Mouse (Mus musculus) cerebellum, adult 2 months (tissue): ENCODE data around the gene Sema5b.

Experiments
- CTCF ChIP-seq: fragments of 200-500 bp; IDR thresholded peaks from 2 replicates; pipeline ENCODE4 v1.5.1; 2011; ENCODE audit warnings: low read depth, mild to moderate bottlenecking, control low read depth, low read length, moderate library complexity, borderline replicate concordance; ENCODE audit not compliant: insufficient read depth
- POLR2A ChIP-seq: fragments of 200-500 bp; IDR thresholded peaks from 2 replicates; pipeline ENCODE4 v1.6.1; 2011; ENCODE audit warnings: low read length, control low read depth, borderline replicate concordance; ENCODE audit not compliant: insufficient read depth

DNA sequence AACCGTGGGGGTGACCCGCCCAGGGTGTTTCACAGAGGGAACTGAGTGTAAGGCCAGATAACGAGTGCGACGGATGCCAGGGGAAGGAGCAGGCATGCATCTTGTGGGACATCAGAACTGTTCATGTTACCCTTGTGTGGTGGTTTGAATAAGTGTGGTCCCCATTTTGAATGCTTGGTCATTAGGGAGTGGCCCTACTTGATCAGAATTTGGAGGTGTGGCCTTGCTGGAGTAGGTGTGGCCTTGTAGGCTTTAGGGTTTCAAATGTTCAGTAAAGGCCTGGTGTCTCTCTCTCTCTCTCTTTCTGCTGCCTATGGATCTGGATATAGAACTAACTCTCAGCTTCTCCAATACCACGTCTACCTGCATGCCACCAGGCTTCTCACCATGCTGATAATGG, 60.5 kb downstream of the Sema5b start:
- TF ChIP-seq POLR2A (no peak), CTCF (no peak)
